Mouse (Mus musculus) CD4-positive, CD25-positive, alpha-beta regulatory T cell, adult 4 months (primary cell): Measurements from ENCODE around the gene Pak7. TPM values are rescaled to one million over a fixed set of nuclear protein-coding genes. Genes with fewer than 3 reads are reported as not detected.

Experiments used
- polyA plus RNA-seq, 2 experiments: library from polyadenylated mRNA; unstranded; fragments of 100-300 nt; shearing (Covaris generic); gene quantifications; one replicate each; pipeline ENCODE4 v1.2.1; 2017

Gene Pak7
- polyA plus RNA-seq, 2 experiments from 2014 or later: not detected

Other genes starting within 250 kb of the Pak7 start
- not detected for gene Ankef1, start 113.9 kb upstream of the Pak7 start, polyA plus RNA-seq